Mouse (Mus musculus) embryonic facial prominence, embryonic 10.5 days (tissue): ENCODE data around the gene Tmco5. TPM values are rescaled to one million over a fixed set of nuclear protein-coding genes. Genes with fewer than 3 reads are reported as not detected.
"Not testable (repeated sequence)": the region's sequence is repeated elsewhere in the genome, so short reads cannot be mapped to it uniquely, and the experiment has no call there.

Experiments
- DNase-seq: peaks from one replicate; pipeline ENCODE4 v3.0.0-alpha.2; 2017; ENCODE audit warnings: low spot score
- H3K27ac ChIP-seq: fragments of 300-500 bp; sonication (generic); replicated peaks from 2 replicates; pipeline ENCODE4 v1.5.1; 2016; ENCODE audit warnings: mild to moderate bottlenecking
- H3K27me3 ChIP-seq: fragments of 300-500 bp; sonication (generic); replicated peaks from 2 replicates; pipeline ENCODE4 v1.6.1; 2016; ENCODE audit warnings: low read depth, mild to moderate bottlenecking; ENCODE audit not compliant: poor library complexity, severe bottlenecking
- H3K36me3 ChIP-seq: fragments of 300-500 bp; sonication (generic); replicated peaks from 2 replicates; pipeline ENCODE4 v1.6.1; 2016; ENCODE audit warnings: mild to moderate bottlenecking, moderate library complexity
- H3K4me1 ChIP-seq: fragments of 300-500 bp; sonication (generic); 2 replicates; pipeline ENCODE4 v1.6.1; 2016
- H3K4me3 ChIP-seq: fragments of 300-500 bp; sonication (generic); 2 replicates; pipeline ENCODE4 v1.5.1; 2016; ENCODE audit warnings: mild to moderate bottlenecking, moderate library complexity
- H3K9me3 ChIP-seq: fragments of 300-500 bp; sonication (generic); 2 replicates; pipeline ENCODE4 v1.6.1; 2016; ENCODE audit warnings: mild to moderate bottlenecking
- WGBS: fragments of 180-500 bp; shearing (Covaris S2); methylation state at CpG from one replicate; pipeline ENCODE4 v1.1.7; 2016; 5-methylcytosine and 5-hydroxymethylcytosine counted together
- polyA plus RNA-seq: library from polyadenylated mRNA; unstranded; fragments of >200 nt; fragmentation: Nextera tagmentation; extraction: Ambion mirVana; gene quantifications from 2 replicates; pipeline ENCODE4 v1.2.1, GENCODE M21; 2016

Gene Tmco5
- polyA plus RNA-seq, 1 experiment from 2014 or later, result not detected

DNA sequence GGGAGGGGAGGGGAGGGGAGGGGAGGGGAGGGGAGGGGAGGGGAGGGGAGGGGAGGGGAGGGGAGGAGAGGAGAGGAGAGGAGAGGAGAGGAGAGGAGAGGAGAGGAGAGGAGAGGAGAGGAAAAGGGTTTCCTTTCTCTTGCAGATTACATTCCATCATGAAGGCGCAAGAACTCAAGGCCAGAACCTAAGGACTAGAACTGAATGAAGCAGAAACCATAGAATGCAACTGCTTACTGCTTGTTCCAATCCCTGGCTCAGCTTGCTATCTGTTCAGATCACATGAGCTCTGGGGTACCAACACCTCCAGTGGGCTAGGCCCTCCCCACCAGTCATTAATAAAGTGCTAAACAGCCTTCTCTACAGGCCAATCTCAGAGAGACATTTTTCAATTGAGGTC lies 55.7 kb downstream of the Tmco5 start:
- H3K9me3 ChIP-seq, H3K4me3 ChIP-seq, H3K36me3 ChIP-seq, DNase-seq, H3K27ac ChIP-seq, H3K27me3 ChIP-seq: not testable (repeated sequence)
- peaks cover 21% of the 10 kb centered on the region for H3K4me1 ChIP-seq
- 93% methylated on average over 1 of the region's 1 CpGs for WGBS

GRCm38 (mm10) chr2:116934776-116935175 lies 56.3 kb downstream of the Tmco5 start:
- no peaks in the 10 kb centered on the region for H3K9me3 ChIP-seq
- DNase-seq, result no peak
- peaks cover 21% of the 10 kb centered on the region for H3K4me1 ChIP-seq
- no peaks in the 10 kb centered on the region for H3K27me3 ChIP-seq
- H3K4me3 ChIP-seq, result no peak overlapping the region
- H3K36me3 ChIP-seq, result no peaks in the 10 kb centered on the region
- no peak overlapping the region for H3K27ac ChIP-seq

- Histone ChIP-seq H3K27ac (no peak overlapping the region), H3K4me1 (peaks cover 18% of the 10 kb centered on the region), H3K36me3 (no peaks in the 10 kb centered on the region), H3K27me3 (no peaks in the 10 kb centered on the region), H3K9me3 (no peaks in the 10 kb centered on the region), H3K4me3 (no peak overlapping the region)
- WGBS, result 57% methylated on average over 2 of the region's 2 CpGs
- no peak for DNase-seq
Observed at GRCm38 (mm10) chr2:116936371-116936770, 57.9 kb downstream of the Tmco5 start.

GRCm38 (mm10) chr2:116937166-116937565 lies 58.7 kb downstream of the Tmco5 start:
- Histone ChIP-seq H3K36me3 (no peaks in the 10 kb centered on the region), H3K27ac (no peak overlapping the region), H3K4me3 (no peak overlapping the region), H3K27me3 (no peaks in the 10 kb centered on the region), H3K4me1 (peaks cover 20% of the 10 kb centered on the region), H3K9me3 (no peaks in the 10 kb centered on the region)
- DNase-seq, result no peak
- WGBS, result 93% methylated on average over 1 of the region's 1 CpGs

- DNase-seq, result no peak
- no peak overlapping the region for H3K27ac ChIP-seq
- H3K4me1 ChIP-seq, result peaks cover 13% of the 10 kb centered on the region
- WGBS, result 90% methylated on average over 3 of the region's 3 CpGs
- H3K9me3 ChIP-seq, result no peaks in the 10 kb centered on the region
- no peak overlapping the region for H3K4me3 ChIP-seq
- no peaks in the 10 kb centered on the region for H3K27me3 ChIP-seq
- no peaks in the 10 kb centered on the region for H3K36me3 ChIP-seq
Observed at GRCm38 (mm10) chr2:116941816-116942215, 63.3 kb downstream of the Tmco5 start.

Other genes with a start within 250 kb of the Tmco5 start
- 13.8 and 14.5 TPM in 2 replicates for gene Spred1, start 242.7 kb downstream of the Tmco5 start, polyA plus RNA-seq